14 mouse cellular contexts compared by ENCODE assay signal in the genomic region with DNA sequence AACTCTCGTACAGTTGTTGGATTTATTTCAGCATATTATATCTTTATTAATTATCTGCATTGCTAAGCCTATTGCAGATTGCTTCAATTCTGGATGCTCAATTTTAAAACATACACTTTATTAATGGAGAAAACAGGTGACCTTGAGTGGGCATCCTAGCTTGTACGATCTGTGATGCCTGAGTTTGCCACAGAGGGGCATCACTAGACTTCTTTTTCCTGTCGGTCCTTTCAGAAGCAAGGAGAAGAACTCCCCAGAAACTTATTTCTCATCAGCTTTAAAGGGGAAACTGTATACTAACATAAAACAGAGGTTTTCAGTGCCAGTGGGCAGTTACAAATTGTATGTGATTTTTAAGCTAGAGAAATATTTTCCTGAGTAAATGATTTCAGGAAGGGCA.
DNase-seq lines count a peak whose midpoint lies in the region; ATAC-seq and TF ChIP-seq lines count a peak whose summit lies in the region.
"Had no signal": no experiment of that assay in that cellular context is flagged by ENCODE, and none has a peak within 500 bp of the region (broad histone marks: within the 10 kb centered on the region; RNA-seq: fewer than 3 reads in every experiment).

No protein-coding gene starts in this region.

- H3K4me1 ChIP-seq in cortical plate, adult 2 months (ENCODE audit: control insufficient read depth, insufficient read depth, low read length) = no peaks in the 10 kb centered on the region
- H3K4me1 ChIP-seq: megakaryocyte, embryonic 14.5 days; neural tube, embryonic 12.5 days had no signal

- no peak overlapping the region for H3K27ac ChIP-seq in cortical plate, adult 2 months (ENCODE audit: insufficient read depth, low read length)
- H3K27ac ChIP-seq: liver, embryonic 14.5 days; neural tube, embryonic 12.5 days had no signal

- TF ChIP-seq POLR2A in cortical plate, adult 2 months (IDR thresholded peaks at IDR 0.05; ENCODE audit: extremely low read depth, insufficient read depth, low read length) = no peak

- intact Hi-C loops in left cerebral cortex, postnatal 14 days (cut with DNase I) = no loop called here
- intact Hi-C loops in left cerebral cortex, postnatal 36 days (cut with DNase I) = no loop called here

- no peak overlapping the region for H3K4me3 ChIP-seq in cortical plate, adult 2 months (ENCODE audit: insufficient read depth, low read length)
- H3K4me3 ChIP-seq: megakaryocyte, embryonic 14.5 days; neural tube, embryonic 12.5 days had no signal

- peak; percentile 56 for TF ChIP-seq CTCF in cortical plate, adult 2 months (IDR thresholded peaks at IDR 0.05; ENCODE audit: extremely low read depth, insufficient read depth, low read length)

- peak; percentile 18 to 37 for DNase-seq in cerebellum, postnatal 14 days
- no peak for DNase-seq in cerebellum, adult 8-10 months
- DNase-seq in left cerebral cortex, postnatal 14 days (ENCODE audit: low spot score in 2 of 2) = peak; percentile 6 to 29
- DNase-seq in left cerebral cortex, postnatal 36 days (ENCODE audit: low spot score in 2 of 2) = no peak
- peak; percentile 27 to 41 for DNase-seq in right cerebral cortex, postnatal 10 days (ENCODE audit: low spot score in 2 of 2)
- DNase-seq in kidney, adult 8-10 months = no peak
- DNase-seq: adrenal gland, postnatal 25 days; kidney, adult 2 months; thymus, adult 18-20 months had no signal

- no peak for ATAC-seq in megakaryocyte progenitor cell, adult 5-6 weeks (replicated peaks; ENCODE audit: poor library complexity)

Comparison
In these comparisons a context has a peak if more than half of its experiments do, and no peak if none do; other contexts are left out.
1. DNase-seq: peak in cerebellum, postnatal 14 days (2 of 2), left cerebral cortex, postnatal 14 days (2 of 2) and right cerebral cortex, postnatal 10 days (2 of 2); none in cerebellum, adult 8-10 months (single experiment), left cerebral cortex, postnatal 36 days (0 of 2) and kidney, adult 8-10 months (0 of 2).